Mouse (Mus musculus): ENCODE results near the gene Uso1. TPM values are rescaled to one million over a fixed set of nuclear protein-coding genes. Genes with fewer than 3 reads are reported as not detected.
"Not testable (repeated sequence)": the region's sequence is repeated elsewhere in the genome, so short reads cannot be mapped to it uniquely, and the experiment has no call there.

Gene Uso1
- polyA plus RNA-seq, 1 experiment from 2014 or later: 46.5 TPM

DNA sequence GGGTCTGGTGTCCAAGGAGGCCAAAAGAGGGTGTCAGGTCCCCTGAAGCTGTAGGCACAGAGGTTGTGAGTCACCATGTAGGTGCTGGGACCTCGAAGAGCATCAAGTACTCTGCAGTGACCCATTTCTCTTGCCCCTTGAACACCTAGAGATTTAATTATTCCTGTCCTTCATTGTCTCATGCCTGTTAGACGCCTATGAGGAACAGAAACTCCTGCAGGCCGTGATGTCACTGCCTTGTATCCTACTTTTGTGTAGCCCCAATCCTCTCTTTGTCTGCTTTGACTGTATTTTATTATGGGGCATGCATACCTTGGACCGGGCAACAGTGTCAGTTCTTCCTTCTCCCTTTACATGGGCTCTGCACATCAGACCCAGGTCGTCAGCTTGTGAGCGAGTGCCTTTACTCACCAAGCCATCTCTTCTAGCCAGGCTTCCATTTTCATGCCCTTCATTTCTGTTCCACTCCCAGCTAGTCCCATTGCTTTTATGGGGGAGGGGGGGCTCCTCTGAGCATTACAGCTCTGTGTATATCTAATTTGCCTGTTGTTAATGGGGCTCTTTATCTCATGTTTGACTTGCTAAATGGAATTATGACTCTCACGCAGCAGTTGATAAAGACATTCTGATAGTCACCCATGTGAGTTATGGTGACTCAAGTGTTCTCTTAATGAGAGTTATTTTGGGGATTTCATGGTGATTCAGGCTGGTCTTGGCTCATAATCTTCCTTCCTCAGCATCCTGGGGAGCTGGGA is 7.4 kb downstream of the Uso1 start:
- H3K9ac ChIP-seq: no peak overlapping the region
- no peaks in the 10 kb centered on the region; the same call in 1 of the 2 replicates for H3K36me3 ChIP-seq
- no peak overlapping the region for H3K4me2 ChIP-seq
- no peaks in the 10 kb centered on the region for H3K27me3 ChIP-seq
- H3K4me3 ChIP-seq (replicated peaks): no peak overlapping the region
- no peak overlapping the region for H3K27ac ChIP-seq
- WGBS: 91% methylated on average over 7 of the region's 7 CpGs
- H3K4me1 ChIP-seq: no peaks in the 10 kb centered on the region
- ATAC-seq (replicated peaks; ENCODE audit: low FRiP score): no peak
- H3K9me3 ChIP-seq (replicated peaks): no peaks in the 10 kb centered on the region

DNA sequence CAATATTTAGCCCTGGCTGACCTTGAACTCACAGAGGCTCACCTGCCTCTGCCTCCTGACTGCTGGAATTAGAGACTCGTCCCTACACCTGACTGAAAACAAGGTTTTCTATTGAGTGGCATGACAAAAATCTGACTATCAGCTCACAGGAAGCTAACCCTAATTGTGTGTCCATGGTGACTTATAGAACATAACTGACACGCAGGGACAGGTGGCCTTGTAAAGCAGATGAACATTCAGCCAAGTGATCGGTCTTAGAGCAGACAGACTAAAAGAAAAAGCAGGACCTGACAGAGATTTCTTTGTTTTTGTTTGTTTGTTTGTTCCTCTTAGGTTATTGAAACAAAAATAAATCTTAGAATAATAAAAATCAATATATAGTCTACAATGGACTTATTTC is 10.5 kb downstream of the Uso1 start:
- Histone ChIP-seq H3K36me3 (peaks cover 12% of the 10 kb centered on the region), H3K9me3 (replicated peaks) (no peaks in the 10 kb centered on the region), H3K27me3 (no peaks in the 10 kb centered on the region), H3K9ac (no peak overlapping the region), H3K4me2 (no peak overlapping the region), H3K4me3 (replicated peaks) (no peak overlapping the region), H3K27ac (no peak overlapping the region), H3K4me1 (no peaks in the 10 kb centered on the region)
- ATAC-seq (replicated peaks; ENCODE audit: low FRiP score): no peak
- WGBS: 90% methylated on average over 3 of the region's 3 CpGs

DNA sequence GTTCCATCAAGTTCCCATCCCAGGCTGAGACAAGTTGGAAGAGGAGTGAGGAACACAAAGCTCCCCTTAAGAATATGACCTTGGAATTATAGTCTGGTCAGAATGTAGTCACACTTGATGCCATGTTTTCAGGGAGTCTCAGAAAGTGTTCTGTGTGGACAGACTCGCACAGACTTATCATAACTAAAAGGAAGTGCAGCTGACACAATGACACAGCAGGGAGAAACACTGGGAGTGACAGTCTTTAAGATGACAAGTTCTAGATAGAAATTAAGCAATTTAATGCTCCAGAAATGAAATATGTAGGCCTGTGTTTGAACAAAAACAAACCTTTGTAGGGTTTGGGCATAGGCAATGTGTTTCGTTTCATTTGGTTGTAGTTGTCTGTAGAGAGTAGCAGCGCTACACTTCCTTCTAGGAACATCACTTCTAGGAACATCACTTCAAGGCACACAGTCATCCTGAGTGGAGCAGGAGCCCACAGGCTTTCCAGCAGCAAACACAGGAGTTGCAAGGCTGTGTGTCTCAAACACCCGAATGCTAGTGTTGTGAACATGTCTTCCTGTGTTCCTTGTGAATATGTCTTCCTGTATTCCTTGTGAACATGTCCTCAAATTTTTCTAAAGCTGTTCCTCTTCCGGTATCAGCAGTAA is 11.7 kb downstream of the Uso1 start:
- H3K4me3 ChIP-seq (replicated peaks): no peak overlapping the region
- no peak overlapping the region for H3K9ac ChIP-seq
- no peak overlapping the region for H3K27ac ChIP-seq
- H3K27me3 ChIP-seq: no peaks in the 10 kb centered on the region
- no peak overlapping the region for H3K4me2 ChIP-seq
- ATAC-seq (replicated peaks; ENCODE audit: low FRiP score): no peak
- H3K4me1 ChIP-seq: no peaks in the 10 kb centered on the region
- H3K9me3 ChIP-seq (replicated peaks): no peaks in the 10 kb centered on the region
- H3K36me3 ChIP-seq: peaks cover 21% of the 10 kb centered on the region
- WGBS: 89% methylated on average over 5 of the region's 5 CpGs

DNA sequence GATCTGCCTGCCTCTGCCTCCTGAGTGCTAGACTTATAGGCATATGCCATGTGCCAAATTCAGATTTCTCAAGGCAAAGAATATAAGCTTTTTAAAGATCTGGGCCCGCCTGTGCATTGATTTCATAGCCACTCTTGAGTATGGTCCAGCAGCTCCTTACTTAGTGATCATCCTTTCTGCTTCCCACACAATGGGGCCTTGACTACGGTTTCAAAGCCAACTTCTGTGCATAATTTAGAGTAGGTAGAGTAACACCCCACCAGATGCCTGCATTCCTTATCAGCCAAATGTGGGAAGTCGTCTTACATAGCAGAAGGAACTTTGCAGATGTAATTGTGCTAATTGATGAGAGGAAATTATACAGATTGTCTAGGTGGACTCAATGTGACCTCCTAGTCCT is 17.1 kb downstream of the Uso1 start:
- no peak for ATAC-seq (replicated peaks; ENCODE audit: low FRiP score)
- Histone ChIP-seq H3K4me2 (no peak overlapping the region), H3K4me1 (no peaks in the 10 kb centered on the region), H3K27me3 (no peaks in the 10 kb centered on the region), H3K4me3 (replicated peaks) (no peak overlapping the region), H3K9me3 (replicated peaks) (no peaks in the 10 kb centered on the region), H3K27ac (no peak overlapping the region), H3K36me3 (peaks cover 53% of the 10 kb centered on the region), H3K9ac (no peak overlapping the region)
- 83% methylated on average over 3 of the region's 3 CpGs for WGBS

DNA sequence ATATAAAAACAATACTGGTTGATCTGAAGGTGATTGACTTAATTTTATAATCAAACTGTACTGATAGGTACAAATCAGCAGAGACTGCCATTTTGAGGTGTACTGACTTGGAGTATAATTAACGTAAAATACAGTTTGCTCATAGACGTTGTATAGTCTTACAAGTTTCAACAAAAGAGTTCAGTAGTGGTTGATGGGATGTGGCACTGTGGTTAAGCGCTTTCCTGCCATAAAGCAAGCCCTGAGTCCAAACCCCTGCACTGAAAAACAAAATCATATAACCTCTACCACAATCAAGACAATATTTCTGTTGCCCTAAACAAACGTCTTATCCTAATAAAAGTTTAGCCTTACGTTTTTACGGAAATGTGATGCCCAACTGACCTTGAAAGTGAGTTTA is 28.2 kb downstream of the Uso1 start:
- H3K9me3 ChIP-seq (replicated peaks): no peaks in the 10 kb centered on the region
- no peak overlapping the region for H3K27ac ChIP-seq
- ATAC-seq (replicated peaks; ENCODE audit: low FRiP score): no peak
- peaks cover 56% of the 10 kb centered on the region for H3K36me3 ChIP-seq
- no peak overlapping the region for H3K4me3 ChIP-seq (replicated peaks)
- H3K27me3 ChIP-seq: no peaks in the 10 kb centered on the region
- H3K9ac ChIP-seq: no peak overlapping the region
- H3K4me2 ChIP-seq: no peak overlapping the region
- no peaks in the 10 kb centered on the region for H3K4me1 ChIP-seq
- 89% methylated on average over 6 of the region's 6 CpGs for WGBS

DNA sequence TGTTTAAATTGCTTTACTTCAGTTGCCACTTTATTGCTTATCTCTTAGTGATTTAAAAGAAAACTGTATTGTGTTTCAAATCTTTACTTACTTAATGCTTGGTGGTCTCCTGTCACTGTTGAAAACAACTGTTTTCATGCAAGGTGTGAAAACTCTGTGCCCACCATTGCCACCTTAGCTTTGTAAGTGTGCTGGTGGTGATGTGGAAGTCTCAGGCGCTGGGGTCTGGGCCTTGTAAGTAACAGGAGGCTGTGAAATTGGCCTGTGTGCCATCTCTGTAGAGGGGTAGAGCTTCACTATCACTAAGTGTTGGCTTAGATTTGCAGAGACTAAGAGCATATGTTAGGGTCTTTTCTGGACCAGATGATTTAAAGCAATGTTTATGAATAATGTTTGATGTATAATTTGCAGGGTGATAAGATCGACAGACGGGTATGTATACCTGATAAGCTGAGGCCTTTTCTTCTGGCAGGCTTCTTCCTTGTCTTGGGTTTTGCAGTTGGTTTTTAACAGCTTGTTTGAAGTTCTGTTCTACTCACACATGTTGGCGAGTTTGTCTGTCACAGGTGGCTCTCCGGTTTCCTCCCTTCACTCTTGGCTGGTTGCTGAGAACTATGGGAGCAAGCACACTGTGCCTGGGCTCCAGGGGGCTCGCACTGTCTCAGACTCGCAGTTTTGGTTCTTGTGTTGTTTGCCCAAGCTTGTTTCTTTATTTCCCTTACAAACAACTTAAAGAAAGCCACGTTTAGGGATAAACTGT is 45.5 kb downstream of the Uso1 start:
- no peaks in the 10 kb centered on the region for H3K4me1 ChIP-seq
- no peak overlapping the region for H3K4me3 ChIP-seq (replicated peaks)
- H3K27me3 ChIP-seq: no peaks in the 10 kb centered on the region
- WGBS: 76% methylated on average over 8 of the region's 8 CpGs
- ATAC-seq (replicated peaks; ENCODE audit: low FRiP score): no peak
- H3K36me3 ChIP-seq: peaks cover 82% of the 10 kb centered on the region
- H3K4me2 ChIP-seq: no peak overlapping the region
- 0 out of 2 replicates have a peak, but pooled peaks cover under 1% of the 10 kb centered on the region for H3K9me3 ChIP-seq (replicated peaks)
- H3K9ac ChIP-seq: no peak overlapping the region
- no peak overlapping the region for H3K27ac ChIP-seq

DNA sequence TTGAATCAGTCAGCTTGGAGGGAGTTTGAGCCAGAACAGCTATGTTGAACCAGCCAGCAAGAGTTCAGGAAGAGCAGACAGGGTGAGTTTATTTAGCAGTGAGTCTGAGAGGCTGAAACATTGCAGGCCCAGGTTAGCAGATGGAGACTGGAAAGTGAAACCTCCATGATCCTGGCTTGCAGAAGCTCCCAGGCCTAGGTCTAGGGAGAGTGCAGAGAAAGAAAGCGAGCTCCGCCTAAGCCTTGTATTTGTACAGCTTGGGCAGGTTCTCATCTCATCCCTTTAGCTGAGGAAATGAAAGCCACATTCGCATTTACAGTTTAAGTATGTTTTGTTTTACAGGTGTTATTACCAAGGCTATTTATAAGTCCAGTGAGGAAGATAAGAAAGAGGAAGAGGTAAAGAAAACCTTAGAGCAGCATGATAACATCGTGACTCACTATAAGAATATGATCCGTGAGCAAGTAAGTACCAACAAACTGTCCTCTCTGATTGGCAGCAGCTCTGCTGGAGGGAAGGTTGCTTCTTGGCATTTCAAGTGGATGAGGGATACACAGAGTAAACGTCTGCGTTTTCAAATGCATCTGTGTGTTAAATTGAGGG is 51.2 kb downstream of the Uso1 start:
- 0 out of 2 replicates have a peak, but pooled peaks cover 7% of the 10 kb centered on the region for H3K9me3 ChIP-seq (replicated peaks)
- no peak overlapping the region for H3K9ac ChIP-seq
- ATAC-seq (replicated peaks; ENCODE audit: low FRiP score): no peak
- H3K4me2 ChIP-seq: no peak overlapping the region
- WGBS: 94% methylated on average over 7 of the region's 7 CpGs
- H3K4me1 ChIP-seq: no peaks in the 10 kb centered on the region
- H3K27ac ChIP-seq: no peak overlapping the region
- H3K36me3 ChIP-seq: peaks cover 82% of the 10 kb centered on the region
- H3K4me3 ChIP-seq (replicated peaks): no peak overlapping the region
- no peaks in the 10 kb centered on the region for H3K27me3 ChIP-seq

DNA sequence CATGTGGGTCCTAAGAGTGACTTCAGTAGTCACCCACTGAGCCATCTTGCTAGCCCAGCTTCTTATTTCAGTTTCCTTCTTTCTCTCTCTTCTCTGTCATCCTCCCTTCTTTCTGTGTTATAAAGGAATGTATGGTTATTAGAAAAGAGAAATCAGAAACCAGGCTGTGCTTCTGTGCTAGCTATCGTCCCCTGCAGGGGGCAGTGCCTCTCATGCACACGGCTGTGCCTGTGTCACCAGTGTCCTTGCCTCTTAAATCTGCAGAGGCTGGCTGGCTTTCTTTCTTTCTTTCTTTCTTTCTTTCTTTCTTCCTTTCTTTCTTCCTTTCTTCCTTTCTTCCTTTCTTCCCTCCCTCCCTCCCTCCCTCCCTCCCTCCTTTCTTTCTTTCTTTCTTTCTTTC is 58.0 kb downstream of the Uso1 start:
- not testable (repeated sequence) for H3K4me2 ChIP-seq; H3K27ac ChIP-seq; ATAC-seq (replicated peaks; ENCODE audit: low FRiP score); H3K4me3 ChIP-seq (replicated peaks); H3K27me3 ChIP-seq; H3K9ac ChIP-seq; H3K4me1 ChIP-seq; H3K9me3 ChIP-seq (replicated peaks)
- 44% methylated on average over 2 of the region's 2 CpGs for WGBS
- peaks cover 88% of the 10 kb centered on the region for H3K36me3 ChIP-seq

DNA sequence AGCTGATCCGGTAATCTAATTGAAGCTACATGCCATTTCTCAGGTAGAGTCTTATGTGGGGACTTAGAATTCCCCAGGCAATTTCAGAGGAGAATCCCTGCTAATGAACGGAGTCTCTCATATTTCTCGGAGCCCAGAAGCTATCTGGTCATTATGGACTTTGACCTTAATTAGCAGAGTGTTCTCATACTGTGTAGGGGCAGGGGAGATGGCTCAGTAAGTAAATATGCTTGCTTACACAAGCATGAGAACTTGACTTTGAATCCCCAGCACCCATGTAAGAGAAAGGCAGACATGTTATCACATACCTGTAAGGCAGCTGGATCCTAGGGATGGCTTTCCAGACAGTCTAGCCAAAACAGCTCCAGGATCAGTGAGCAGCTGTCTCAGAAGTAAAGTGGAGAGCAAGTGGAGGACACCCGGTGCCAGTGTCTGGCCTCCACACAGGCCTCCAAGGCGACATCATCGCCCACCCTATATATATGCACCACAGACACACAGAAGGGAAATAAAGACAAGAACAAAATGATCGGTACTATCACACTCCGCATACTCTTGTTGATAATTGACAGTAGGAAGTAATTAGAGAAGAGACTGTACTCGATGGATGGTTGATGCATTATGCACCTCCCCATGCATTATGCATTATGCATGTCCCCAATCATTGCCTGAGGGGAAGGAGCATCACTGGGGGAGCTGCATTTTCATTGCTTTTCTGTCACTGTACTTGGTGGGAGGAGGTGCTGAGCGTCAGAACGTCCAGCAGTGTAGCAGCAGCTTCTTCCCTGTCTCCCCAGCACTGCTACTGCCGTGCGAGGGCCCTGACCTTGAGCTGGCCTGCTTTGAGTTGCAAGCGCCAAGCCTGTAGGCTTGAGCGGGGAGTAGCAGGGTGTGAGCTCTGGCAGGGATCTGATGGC is 59.4 kb downstream of the Uso1 start:
- H3K36me3 ChIP-seq: peaks cover 94% of the 10 kb centered on the region
- H3K9me3 ChIP-seq (replicated peaks): no peaks in the 10 kb centered on the region
- WGBS: 86% methylated on average over 15 of the region's 15 CpGs
- no peak for ATAC-seq (replicated peaks; ENCODE audit: low FRiP score)
- H3K27ac ChIP-seq: no peak overlapping the region
- no peak overlapping the region for H3K4me3 ChIP-seq (replicated peaks)
- H3K4me1 ChIP-seq: no peaks in the 10 kb centered on the region
- H3K9ac ChIP-seq: no peak overlapping the region
- no peaks in the 10 kb centered on the region for H3K27me3 ChIP-seq
- no peak overlapping the region for H3K4me2 ChIP-seq

DNA sequence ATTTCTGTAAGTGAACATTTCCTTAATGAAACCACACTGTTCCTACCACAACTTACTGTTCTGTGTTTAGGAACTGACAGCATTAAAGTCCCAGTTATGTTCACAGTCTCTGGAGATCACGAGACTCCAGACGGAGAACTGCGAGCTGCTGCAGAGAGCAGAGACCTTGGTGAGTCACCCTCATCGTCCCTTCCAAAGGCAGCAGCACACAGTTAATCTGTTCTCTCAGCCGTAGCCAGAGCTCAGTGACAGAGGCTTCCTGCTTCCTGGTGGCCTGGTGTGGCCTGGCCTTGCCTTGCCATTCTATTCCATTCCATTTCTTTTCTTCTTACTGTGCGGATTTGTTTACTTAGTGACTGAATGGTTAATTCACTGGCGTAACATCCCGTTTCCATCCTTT is 60.5 kb downstream of the Uso1 start:
- no peak overlapping the region for H3K9ac ChIP-seq
- no peaks in the 10 kb centered on the region for H3K9me3 ChIP-seq (replicated peaks)
- no peaks in the 10 kb centered on the region for H3K27me3 ChIP-seq
- ATAC-seq (replicated peaks; ENCODE audit: low FRiP score): no peak
- WGBS: 72% methylated on average over 8 of the region's 8 CpGs
- H3K27ac ChIP-seq: no peak overlapping the region
- peaks cover 88% of the 10 kb centered on the region for H3K36me3 ChIP-seq
- no peak overlapping the region for H3K4me3 ChIP-seq (replicated peaks)
- H3K4me2 ChIP-seq: no peak overlapping the region
- H3K4me1 ChIP-seq: no peaks in the 10 kb centered on the region

All from kidney, embryonic 15.5 days (tissue).